Mouse (Mus musculus) gastrocnemius, postnatal 10 days (tissue): ENCODE measurements at regions not wholly inside any gene's neighbourhood (a gene's known extent, or its start where the extent isn't known, plus 50 kb on each side); places are given as distances from the start of the nearest gene placed in this dataset.

ENCODE experiments used
- DNase-seq: peaks from one replicate; pipeline ENCODE4 v3.0.0; 2021; ENCODE audit warnings: mixed read lengths

DNA sequence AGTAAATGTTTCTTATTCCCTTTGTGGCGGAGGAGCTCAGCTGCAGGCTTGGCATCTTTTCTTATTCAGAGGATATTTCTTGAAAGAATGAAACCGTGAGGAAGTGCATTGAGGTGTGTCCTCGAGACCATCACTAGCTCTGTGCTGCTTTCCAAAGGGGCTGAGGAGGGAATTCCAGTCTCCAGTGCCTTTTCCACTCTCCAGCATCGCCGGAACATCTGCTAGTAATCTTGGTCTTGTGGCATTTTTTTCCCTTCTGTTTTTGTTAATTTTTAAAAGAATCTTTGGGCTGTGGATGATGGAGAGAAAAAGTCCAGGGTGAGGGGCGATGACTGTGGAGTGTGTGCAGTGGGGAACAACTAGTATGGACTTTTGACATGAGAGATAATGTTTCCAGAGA is 395.9 kb upstream of the Klf4 start:
- no peak for DNase-seq

GRCm38 (mm10) chr4:55927391-55927790 is 395.1 kb upstream of the Klf4 start:
- DNase-seq, result no peak

DNA sequence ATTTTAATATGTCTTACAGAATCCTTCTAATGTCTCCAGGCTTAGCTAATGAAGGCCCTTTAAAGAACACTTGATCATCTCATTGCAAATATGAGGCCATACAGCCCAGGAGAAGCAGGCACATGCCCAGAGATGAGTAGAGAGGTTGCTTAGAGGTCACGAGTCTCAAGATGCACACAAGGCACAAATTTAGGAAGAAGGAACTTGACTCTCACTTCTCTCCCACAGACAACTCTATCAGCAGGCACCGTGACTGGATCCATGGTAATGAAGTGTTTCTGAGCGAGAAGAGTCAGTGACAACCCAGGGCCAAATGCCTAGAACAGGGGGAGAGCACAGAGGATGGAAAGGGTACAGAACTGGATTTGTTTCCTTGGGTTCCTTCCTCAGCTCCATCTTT is 392.7 kb upstream of the Klf4 start:
- no peak for DNase-seq

- DNase-seq, result no peak
Observed at GRCm38 (mm10) chr4:55921217-55921616, 389.0 kb upstream of the Klf4 start.

- no peak for DNase-seq
Observed at GRCm38 (mm10) chr4:55894116-55894885, 362.0 kb upstream of the Klf4 start.

DNA sequence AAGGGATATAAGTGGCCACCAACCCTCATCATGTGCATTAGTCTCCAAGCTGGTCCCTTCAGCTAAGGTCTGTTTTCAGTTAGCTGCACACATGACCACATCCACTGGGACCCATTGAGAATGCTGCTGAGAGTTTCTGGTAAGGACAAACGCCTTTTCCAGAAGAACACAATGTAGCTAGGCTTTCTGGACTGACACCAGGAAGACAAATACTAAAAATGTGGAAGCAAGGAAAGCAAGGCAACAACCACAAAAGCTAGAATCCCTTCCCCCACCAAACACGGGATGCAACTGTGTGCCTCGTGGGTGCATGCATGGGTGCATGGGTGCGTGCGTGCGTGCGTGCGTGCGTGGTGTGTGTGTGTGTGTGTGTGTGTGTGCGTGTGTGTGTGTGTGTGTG is 359.4 kb upstream of the Klf4 start:
- DNase-seq, result no peak

- DNase-seq, result no peak
Observed at GRCm38 (mm10) chr4:55887581-55887980, 355.3 kb upstream of the Klf4 start.

DNA sequence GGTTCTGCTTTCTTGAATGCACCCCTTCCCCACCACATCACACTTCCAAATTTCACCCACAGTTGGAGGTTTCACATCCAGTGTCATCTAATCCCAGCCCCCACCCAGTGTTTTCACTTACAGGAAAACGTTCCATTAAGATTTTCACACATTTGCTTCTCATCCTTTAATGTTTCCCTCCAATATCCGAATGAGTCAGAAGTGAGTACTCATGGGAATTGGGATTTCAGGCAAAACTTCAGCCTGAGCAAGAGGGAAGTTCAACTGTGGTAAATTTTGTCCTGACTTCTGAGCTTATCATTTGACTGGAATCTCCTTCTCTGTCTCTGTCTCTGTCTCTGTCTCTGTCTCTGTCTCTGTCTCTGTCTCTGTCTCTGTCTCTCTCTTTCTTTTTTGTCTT is 350.3 kb upstream of the Klf4 start:
- no peak for DNase-seq

DNA sequence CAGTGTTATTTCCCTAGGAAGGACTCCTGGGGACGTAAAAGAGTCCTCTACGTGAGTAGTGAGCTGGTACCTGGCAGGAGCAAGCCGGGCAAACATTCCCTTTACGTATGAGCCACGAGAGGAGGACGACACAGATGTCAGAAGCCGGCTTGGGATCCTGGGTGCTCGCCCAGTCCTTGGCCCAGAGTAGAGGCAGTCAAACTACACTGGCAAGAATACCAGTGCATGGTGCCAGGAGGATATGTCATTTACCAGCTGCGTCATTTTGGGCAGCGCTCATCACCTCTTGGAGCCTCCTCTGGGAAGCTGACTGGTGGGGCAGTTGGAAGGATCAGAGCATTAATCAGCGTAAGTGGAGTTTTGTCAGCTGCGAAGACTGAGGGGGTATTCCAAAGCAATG is 343.0 kb upstream of the Klf4 start:
- peak; percentile 66 for DNase-seq

GRCm38 (mm10) chr4:55874875-55875274 is 342.6 kb upstream of the Klf4 start:
- no peak for DNase-seq

DNA sequence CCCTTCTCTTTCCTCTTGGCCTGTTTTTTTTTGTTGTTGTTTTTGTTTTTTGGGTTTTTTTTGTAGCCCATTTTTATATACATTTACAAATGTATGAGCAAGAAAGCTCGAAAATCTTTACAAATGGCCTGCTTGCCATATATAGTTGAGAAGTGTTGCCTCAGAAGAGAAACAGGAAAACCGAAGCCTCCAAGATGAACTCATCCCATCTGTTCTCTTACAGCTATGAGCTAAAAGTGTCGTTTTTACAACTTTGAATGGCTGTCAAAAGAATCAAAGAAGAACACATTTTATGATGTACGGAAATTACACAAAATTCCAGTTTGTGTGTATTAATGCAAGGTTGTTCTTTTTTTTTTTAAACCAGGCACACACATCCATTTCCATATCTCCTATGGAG is 342.0 kb upstream of the Klf4 start:
- no peak for DNase-seq

DNA sequence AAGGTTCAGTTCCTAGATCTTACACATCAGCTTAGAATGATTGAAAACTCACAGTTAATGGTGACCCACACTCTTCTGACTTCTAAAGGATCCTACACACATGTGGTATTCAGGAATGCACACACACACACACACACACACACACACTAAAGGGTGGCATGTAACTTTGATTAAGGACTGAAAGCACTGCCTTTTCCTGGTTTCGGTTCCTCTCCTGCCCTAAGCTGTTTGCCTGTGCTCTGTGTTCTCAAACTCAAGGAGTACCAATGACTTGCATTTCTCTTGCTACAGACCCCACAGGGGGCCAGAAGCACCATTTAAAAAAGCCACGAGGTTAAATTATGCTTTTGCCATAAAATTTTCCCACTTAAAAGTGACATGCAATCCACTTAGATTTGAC is 327.8 kb upstream of the Klf4 start:
- DNase-seq, result no peak

DNA sequence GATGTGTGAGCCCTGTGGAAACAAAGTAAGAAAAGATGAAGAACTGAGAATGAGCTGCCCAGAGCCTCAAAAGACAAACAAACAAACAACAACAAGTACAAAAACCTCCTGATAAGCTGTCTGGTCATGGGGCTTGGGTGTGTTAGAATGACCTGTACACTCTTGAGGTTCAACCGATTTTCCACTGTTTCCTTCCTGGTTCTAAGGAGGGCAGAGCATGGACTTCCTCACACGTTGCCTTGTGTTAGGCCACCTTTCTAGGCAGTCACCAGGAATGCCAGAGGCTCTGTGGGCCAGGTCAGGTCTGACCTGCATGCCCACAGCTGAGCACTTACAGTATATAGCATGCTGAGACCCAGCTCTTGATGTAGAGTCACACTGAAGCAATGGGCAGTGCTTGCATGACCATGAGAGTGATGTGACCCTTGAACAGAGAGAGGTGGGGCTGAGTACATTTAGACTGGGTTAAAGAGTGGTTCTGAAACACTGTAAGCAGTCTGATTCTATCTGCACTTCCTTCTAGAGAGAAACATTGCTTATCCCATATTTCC is 327.0 kb upstream of the Klf4 start:
- no peak for DNase-seq

DNA sequence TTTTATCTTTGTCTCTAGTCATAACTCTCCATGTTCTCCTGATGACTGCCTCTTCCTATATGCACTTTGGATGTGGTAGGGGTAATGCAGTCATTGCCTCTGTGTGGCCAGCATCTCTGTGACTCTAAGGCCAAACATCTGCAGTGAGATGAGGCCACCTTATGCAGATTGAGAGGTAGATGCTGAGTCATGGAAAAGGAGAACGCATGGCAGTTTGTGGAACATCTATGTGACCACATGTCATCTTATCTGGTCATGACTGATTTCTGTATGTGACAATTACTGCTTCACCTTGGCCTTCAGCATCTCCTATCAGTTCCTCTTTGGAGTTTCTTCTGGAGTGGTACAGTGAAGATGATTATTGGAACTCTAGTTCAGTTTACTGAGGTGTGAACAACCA is 319.2 kb upstream of the Klf4 start:
- no peak for DNase-seq

- no peak for DNase-seq
Observed at GRCm38 (mm10) chr4:55851027-55851426, 318.8 kb upstream of the Klf4 start.

DNA sequence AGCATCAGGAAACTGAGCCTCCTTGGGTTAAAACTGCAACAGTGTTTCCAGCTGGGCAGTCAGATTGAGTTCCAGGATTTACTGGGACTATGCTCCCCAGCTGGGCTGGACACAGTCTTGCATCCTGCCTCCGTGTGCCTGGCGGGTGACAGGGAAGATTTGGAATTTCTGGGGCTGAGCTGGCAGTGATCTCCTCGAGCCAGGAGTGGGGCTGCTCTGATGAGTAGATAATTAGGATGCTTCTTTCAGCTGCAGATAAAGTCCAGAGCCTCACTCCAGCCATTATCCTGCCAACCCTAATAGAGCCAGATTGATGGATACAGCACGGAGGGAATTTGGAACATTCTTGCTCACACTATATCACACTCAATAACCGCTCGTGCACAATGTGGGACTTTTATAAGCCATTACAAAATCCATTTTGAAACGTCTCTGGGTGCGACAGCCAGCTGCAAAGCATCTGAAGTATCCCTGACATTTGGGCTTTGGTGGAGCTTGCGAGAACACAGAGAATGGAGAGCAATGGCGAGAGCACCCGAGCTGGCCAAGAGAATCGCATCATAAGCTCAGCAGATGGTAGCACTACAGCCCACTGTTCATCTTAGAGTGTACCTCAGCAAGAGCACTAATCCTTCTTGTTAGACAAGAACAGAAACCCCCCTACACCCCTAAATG is 311.6 kb upstream of the Klf4 start:
- DNase-seq, result peak; percentile 8

DNA sequence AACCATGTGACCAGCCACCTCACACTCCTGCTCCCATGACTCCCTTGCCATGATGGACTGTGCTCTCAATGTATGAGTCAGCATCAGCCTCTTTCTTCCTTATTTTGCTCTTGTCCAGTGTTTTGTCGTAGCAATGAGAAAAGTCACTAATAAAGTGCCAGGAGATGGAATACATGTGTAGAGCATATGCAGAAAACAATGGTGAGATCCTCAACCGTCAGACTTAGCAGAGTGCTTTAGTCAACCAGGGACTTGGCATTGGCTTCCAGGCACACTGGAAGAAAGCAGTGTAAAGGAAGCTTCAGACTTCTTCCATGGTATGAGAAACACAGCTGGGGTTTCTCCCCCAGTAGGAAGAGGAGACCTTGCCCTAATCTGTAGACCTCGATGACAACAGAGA is 306.3 kb upstream of the Klf4 start:
- DNase-seq, result no peak

GRCm38 (mm10) chr4:55824047-55824760 is 291.9 kb upstream of the Klf4 start:
- DNase-seq, result no peak

- DNase-seq, result no peak
Observed at GRCm38 (mm10) chr4:55823583-55823982, 291.3 kb upstream of the Klf4 start.

- no peak for DNase-seq
Observed at GRCm38 (mm10) chr4:55817035-55817818, 285.0 kb upstream of the Klf4 start.

DNA sequence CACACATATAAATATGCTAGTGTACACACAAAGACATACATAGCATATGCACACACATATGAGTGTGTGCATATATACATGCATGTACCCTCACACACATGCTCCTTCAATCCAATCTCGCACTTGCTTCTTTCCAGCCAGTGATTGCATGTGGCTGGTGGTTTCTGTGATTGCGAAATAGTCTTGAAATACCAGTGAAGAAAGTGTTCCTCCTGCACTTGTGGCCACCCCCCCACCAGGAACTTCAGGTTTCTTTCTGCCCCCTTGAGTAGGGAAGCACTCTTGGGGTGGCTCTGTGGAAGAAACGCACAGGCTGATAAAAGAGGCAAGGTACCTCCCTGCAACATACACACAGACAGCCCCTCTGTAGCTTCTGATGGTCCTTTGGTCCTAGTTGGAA is 283.6 kb upstream of the Klf4 start:
- DNase-seq, result no peak

- DNase-seq, result no peak
Observed at GRCm38 (mm10) chr4:55812846-55813245, 280.6 kb upstream of the Klf4 start.
